Mouse (Mus musculus) frontal cortex, adult (tissue): ENCODE results near the gene Cdkal1.

ENCODE experiments used
- ATAC-seq: cut with Nextera tagmentation; 2 replicates; pipeline ENCODE4 v1.9.2; 2017; ENCODE audit warnings: mild to moderate bottlenecking, moderate library complexity, mixed read lengths; ENCODE audit not compliant: low TSS enrichment

Gene Cdkal1

GRCm38 (mm10) chr13:29766377-29766776, 89.1 kb downstream of the Cdkal1 start:
- no peak for ATAC-seq

DNA sequence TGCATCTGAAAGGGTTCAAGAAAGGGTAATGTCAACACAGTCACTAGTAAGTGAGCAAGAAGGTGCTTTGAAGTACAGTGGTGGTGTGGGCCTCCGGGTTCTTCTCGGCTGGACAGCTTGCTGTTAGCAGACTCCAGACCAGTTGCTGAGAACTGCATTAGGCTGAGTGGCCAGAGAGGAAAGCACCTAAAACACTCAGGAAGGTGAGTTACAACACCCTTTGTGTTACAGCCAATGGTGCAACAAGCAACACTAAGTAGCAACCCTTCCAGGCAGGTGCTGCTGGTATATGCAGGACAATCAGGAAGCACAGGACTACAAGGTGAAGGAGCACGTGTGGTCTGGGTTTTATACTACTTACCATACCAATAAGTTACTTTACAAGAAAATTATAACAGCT, 90.2 kb downstream of the Cdkal1 start:
- no peak for ATAC-seq

GRCm38 (mm10) chr13:29759691-29760467, 95.6 kb downstream of the Cdkal1 start:
- ATAC-seq, result peak; percentile 71

DNA sequence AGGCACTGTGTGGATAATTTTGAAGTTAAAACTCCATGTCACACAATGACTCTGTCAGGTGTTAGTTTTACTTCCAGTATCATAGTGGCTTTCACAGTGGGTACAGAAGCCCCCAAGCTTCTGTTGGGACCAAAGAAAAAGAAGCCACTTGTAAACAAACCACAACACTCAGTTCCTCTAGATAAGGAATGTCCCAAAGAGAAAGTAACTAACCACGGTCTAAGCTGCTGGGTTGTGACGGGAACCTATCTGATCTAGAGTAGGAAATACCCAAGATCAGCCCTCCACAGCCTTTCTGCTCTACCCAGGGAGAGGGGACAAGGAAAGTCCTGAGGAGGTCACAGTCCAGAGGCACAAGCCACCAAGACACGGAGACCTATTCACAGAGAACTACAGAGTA, 99.4 kb downstream of the Cdkal1 start:
- ATAC-seq, result no peak

- ATAC-seq, result no peak
Measured at GRCm38 (mm10) chr13:29753254-29753653, 102.2 kb downstream of the Cdkal1 start.

- ATAC-seq, result no peak
Measured at GRCm38 (mm10) chr13:29752061-29752460, 103.4 kb downstream of the Cdkal1 start.

DNA sequence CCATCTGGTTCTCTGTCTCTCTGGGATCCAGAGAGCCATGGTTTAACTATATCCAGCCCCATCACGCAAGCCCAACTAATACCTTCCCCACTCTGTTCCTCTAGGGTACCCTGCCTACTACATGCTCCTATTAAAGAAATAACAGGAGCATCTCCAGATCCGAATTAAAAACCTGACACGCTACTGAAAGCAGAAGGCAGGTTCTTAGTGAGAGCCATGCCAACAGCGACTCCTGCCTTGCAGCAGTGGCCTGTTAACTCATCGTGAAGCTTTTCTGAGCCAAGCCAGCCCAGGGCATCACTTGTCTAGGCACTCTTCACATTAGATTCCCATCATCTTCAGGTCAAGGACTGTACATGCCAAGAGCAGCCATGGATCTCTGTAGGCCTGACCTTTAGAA, 104.3 kb downstream of the Cdkal1 start:
- no peak for ATAC-seq

- ATAC-seq, result peak; percentile 50
Measured at GRCm38 (mm10) chr13:29747347-29747647, 108.2 kb downstream of the Cdkal1 start.

- peak; percentile 87 for ATAC-seq
Measured at GRCm38 (mm10) chr13:29746501-29747346, 108.8 kb downstream of the Cdkal1 start.

- no peak for ATAC-seq
Measured at GRCm38 (mm10) chr13:29745073-29745472, 110.4 kb downstream of the Cdkal1 start.

DNA sequence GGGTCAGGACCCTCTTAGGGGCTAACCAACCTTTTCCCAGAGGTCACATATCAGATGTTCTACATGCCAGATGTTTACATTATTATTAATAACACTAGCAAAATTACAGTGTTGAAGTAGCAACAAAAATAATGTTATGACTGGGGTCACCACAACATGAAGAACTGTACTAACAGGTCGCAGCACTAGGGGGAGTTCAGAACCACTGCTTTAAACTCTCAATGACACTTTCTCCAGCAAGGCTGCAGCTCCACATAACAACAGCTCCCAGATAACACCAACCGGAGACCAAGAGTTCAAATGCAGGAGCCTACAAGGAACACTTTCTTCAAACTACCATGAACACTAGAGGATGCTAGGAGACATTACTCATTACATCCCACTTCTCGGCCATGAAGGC, 111.3 kb downstream of the Cdkal1 start:
- no peak for ATAC-seq

DNA sequence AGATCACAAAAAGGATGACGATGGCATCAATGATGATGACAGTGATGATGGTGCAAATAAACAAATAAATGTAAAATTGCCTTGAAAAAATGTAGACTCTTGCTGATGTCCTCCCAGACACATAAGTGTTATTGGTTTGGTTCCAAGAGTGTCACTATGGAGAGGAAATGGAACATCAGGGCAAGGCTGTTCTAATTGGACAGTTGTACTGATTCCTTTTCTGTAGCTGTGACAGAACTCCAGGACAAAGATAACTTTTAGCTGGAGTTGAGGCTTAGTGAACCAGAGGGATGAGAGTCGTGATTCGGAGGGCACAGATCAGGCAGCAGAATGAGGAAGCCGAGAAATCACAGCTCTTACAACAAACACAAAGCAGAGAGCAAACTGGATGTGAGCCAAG, 111.7 kb downstream of the Cdkal1 start:
- no peak for ATAC-seq

DNA sequence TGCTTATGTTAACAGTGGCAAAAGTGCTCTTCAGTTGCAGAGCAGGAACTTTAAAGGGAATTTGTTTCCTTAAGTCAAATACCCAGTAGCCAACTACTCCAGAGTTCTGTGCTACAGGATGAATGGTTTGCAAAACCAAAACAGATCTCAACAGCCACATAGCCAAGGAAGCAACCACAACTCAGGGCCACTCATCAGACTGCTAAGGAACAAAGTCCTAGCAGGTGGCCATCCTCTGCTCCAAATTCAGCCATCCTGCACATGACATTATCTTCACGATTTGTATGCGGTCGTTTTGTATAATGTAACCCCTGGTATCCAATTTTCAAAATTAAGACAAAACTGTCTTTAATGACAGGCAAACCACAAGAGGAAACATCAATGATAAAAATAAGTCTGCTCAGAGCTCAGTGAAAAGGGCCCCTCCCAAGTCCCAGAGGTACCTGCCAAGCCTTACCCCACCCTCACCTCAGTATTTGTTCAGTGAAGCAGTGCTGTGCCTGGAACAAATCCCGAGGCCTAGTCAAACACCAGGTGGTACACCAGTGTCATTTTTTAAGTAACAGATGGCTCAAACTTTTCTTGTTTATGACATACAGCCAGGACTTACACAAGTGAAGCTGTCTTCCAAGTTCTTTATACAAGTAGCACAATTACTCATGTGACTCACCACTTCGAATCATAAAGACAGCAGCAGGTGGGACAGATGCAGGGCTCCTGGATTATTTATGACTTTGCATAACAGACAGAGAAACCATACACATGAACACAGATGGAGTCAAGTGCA, 117.6 kb downstream of the Cdkal1 start:
- peak; percentile 87 for ATAC-seq

- no peak for ATAC-seq
Measured at GRCm38 (mm10) chr13:29734496-29734895, 121.0 kb downstream of the Cdkal1 start.

DNA sequence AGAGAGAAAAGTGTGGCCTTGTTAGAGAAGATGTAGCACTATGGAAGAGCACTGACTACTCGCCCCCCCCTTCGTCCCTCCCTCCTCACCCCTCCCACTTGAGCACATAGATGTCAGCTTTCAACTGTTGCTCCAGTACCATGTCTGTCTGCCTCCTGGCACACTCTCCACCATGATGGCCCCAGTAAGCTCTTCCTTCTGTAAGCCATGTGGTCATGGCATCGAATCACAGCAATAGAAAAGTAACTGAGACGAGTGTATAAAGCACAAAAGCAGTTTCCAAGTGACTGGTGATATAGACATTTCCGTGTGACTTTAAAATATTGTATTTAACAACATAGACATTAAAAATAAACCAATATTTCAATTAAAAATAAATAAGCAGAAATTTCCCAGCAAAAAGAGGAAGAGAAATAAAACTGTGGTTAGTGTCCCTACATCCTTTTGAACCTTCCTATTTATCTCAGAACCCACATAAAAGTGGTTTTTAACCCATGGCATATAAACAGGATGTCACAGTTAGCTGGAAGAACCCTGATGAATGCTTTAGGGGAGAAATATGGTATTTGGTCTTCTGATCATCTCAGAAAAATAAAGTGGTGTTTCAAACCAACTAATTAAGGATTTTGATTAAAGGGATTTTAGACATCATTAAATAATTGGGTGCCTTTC, 129.2 kb downstream of the Cdkal1 start:
- no peak for ATAC-seq

- no peak for ATAC-seq
Measured at GRCm38 (mm10) chr13:29724855-29725254, 130.6 kb downstream of the Cdkal1 start.

DNA sequence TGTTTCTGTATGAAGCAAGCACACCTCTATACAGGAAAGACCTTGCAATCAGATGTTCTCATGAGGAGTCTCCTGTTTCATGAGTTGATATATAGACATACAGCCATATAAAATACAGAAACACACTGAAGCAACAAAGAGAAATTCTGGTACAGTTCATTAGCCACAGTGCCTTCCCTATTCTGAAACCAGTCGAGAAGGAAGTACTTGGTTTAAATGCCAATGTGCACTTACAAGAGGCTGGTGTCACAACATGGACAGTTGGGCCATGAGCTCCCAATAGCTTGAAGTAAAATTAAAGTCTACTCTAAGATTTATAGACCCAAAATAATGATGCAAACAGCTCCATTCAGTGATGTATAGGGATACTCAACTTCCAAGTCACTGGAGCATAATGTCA, 132.3 kb downstream of the Cdkal1 start:
- no peak for ATAC-seq

GRCm38 (mm10) chr13:29721206-29721605, 134.3 kb downstream of the Cdkal1 start:
- no peak for ATAC-seq

DNA sequence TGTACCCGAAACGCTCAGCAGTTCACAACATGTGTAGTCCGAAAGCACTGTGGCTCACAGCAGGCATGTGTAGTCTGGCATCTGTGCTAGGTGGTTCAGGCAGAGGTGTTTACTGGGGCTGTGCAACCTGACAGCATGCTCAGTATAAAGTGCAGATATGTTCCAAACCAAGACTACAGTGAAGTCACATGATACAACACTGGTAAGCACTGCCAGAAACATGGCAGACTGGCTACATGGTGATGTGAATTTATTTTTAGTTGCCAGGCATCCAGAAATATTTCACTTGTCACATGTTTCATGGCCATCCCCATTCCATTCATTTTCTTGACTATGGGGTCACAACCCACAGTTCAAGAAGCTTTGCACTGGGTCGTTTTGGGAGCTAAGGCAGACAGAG, 138.9 kb downstream of the Cdkal1 start:
- ATAC-seq, result no peak

DNA sequence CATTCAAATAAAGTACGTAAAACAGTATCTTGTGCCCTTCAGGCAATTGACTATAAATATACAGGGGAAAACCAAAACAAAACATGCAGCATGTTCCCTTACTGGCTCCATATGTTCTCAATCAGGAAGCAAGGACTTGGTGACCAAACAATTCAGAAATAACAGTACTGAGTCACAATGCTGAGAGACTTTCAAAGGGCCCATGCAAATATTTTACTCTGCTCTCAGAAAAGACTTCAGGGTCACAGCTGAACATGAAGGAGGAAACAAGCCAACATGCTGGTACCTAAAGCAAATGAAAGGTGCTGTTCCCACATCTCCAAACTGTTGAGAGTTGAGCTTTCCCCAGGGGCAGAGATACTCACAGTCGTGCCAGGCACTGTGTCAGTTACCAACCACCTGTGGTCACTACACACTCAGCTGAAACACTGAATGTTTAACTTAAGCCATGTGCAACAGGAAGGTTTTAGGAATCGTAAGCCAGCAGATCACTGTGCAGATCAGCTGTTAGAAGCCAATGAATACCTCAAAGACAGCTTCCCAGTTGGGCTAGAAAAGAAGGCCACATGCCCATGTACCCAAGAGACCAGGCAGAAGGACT, 140.1 kb downstream of the Cdkal1 start:
- no peak for ATAC-seq

- ATAC-seq, result no peak
Measured at GRCm38 (mm10) chr13:29707620-29708019, 147.9 kb downstream of the Cdkal1 start.

- no peak for ATAC-seq
Measured at GRCm38 (mm10) chr13:29701400-29701799, 154.1 kb downstream of the Cdkal1 start.
